Mouse (Mus musculus) liver, embryonic 11.5 days (tissue): ENCODE results near the gene Gm7137. TPM values are rescaled to one million over a fixed set of nuclear protein-coding genes. Genes with fewer than 3 reads are reported as not detected.
"Not testable (repeated sequence)": the region's sequence is repeated elsewhere in the genome, so short reads cannot be mapped to it uniquely, and the experiment has no call there.

Experiments used
- ATAC-seq: fragments of 200-750 bp; cut with Nextera tagmentation; replicated peaks from 2 replicates; pipeline ENCODE4 v1.8.0; 2017; ENCODE audit warnings: moderate number of reproducible peaks, mild to moderate bottlenecking, moderate TSS enrichment, moderate library complexity; ENCODE audit not compliant: low FRiP score
- DNase-seq: peaks from one replicate; pipeline ENCODE4 v3.0.0-alpha.2; 2017; ENCODE audit warnings: low spot score
- H3K27ac ChIP-seq: fragments of 300-500 bp; sonication (generic); 2 replicates; pipeline ENCODE4 v1.5.1; 2014; ENCODE audit warnings: mild to moderate bottlenecking, low read depth, low read length, control low read depth
- H3K27me3 ChIP-seq: fragments of 300-500 bp; sonication (generic); replicated peaks from 2 replicates; pipeline ENCODE4 v1.6.1; 2014; ENCODE audit warnings: low read length, mixed read lengths; ENCODE audit not compliant: control insufficient read depth, insufficient read depth
- H3K36me3 ChIP-seq: fragments of 300-500 bp; sonication (generic); 2 replicates; pipeline ENCODE4 v1.6.1; 2014; ENCODE audit warnings: mild to moderate bottlenecking, low read length, moderate library complexity, mixed read lengths; ENCODE audit not compliant: control insufficient read depth, insufficient read depth
- H3K4me1 ChIP-seq: fragments of 300-500 bp; sonication (generic); replicated peaks from 2 replicates; pipeline ENCODE4 v1.6.1; 2014; ENCODE audit warnings: low read length, mixed read lengths; ENCODE audit not compliant: control insufficient read depth, insufficient read depth
- H3K4me2 ChIP-seq: fragments of 300-500 bp; sonication (generic); 2 replicates; pipeline ENCODE4 v1.6.1; 2014; ENCODE audit warnings: mild to moderate bottlenecking, control low read depth, moderate library complexity
- H3K4me3 ChIP-seq: fragments of 300-500 bp; sonication (generic); 2 replicates; pipeline ENCODE4 v1.5.1; 2014; ENCODE audit warnings: low read depth, low read length, control low read depth
- H3K9ac ChIP-seq: fragments of 300-500 bp; sonication (generic); 2 replicates; pipeline ENCODE4 v1.6.1; 2014; ENCODE audit warnings: low read depth, low read length, control low read depth
- H3K9me3 ChIP-seq: fragments of 300-500 bp; sonication (generic); 2 replicates; pipeline ENCODE4 v1.6.1; 2016; ENCODE audit warnings: low read length, inconsistent platforms, mixed read lengths; ENCODE audit not compliant: control insufficient read depth
- WGBS: fragments of 180-500 bp; shearing (Covaris S2); extraction: QIAGEN DNeasy Blood & Tissue Kit; methylation state at CpG from one replicate; pipeline ENCODE4 v1.1.7; 2014; 5-methylcytosine and 5-hydroxymethylcytosine counted together
- polyA plus RNA-seq: library from polyadenylated mRNA; unstranded; fragments of >200 nt; fragmentation: Nextera tagmentation; extraction: Ambion mirVana; gene quantifications from 2 replicates; pipeline ENCODE4 v1.2.1, GENCODE M21; 2014

Gm7137 gene
- polyA plus RNA-seq = not detected in 2 replicates

- not testable (repeated sequence) for H3K9me3 ChIP-seq, H3K4me2 ChIP-seq, H3K36me3 ChIP-seq, ATAC-seq, H3K27me3 ChIP-seq, H3K9ac ChIP-seq, H3K4me1 ChIP-seq, H3K27ac ChIP-seq, DNase-seq, H3K4me3 ChIP-seq
- 40% methylated on average over 1 of the region's 1 CpGs for WGBS
Measured at GRCm38 (mm10) chr10:77787876-77788275, at the start of gene Gm7137. Gm7137 (minus strand) TSS chr10:77788200.

- no peaks in the 10 kb centered on the region for H3K36me3 ChIP-seq
- no peak within 1 kb of the TSS for H3K27ac ChIP-seq
- H3K4me3 ChIP-seq = no peak within 1 kb of the TSS
- DNase-seq = no peak
- ATAC-seq = no peak
- H3K27me3 ChIP-seq = no peaks in the 10 kb centered on the region
- WGBS = 65% methylated on average over 9 of the region's 9 CpGs
- no peaks in the 10 kb centered on the region for H3K9me3 ChIP-seq
- H3K4me2 ChIP-seq = no peak within 1 kb of the TSS
- no peak within 1 kb of the TSS for H3K9ac ChIP-seq
- H3K4me1 ChIP-seq = no peaks in the 10 kb centered on the region
Measured at GRCm38 (mm10) chr10:77835647-77836046, 47.6 kb upstream of the Gm7137 start, which contains the start of gene Krtap10-10. Krtap10-10 (plus strand) TSS chr10:77835947.

GRCm38 (mm10) chr10:77826951-77827350, 39.0 kb upstream of the Gm7137 start, which contains the start of gene Krtap10-4:
Krtap10-4 (minus strand) TSS chr10:77827095.
- no peak within 1 kb of the TSS for H3K4me3 ChIP-seq
- H3K4me1 ChIP-seq = no peaks in the 10 kb centered on the region
- no peaks in the 10 kb centered on the region for H3K36me3 ChIP-seq
- 63% methylated on average over 6 of the region's 6 CpGs for WGBS
- H3K9ac ChIP-seq = no peak within 1 kb of the TSS
- no peak for DNase-seq
- no peak within 1 kb of the TSS for H3K4me2 ChIP-seq
- no peak within 1 kb of the TSS for H3K27ac ChIP-seq
- H3K27me3 ChIP-seq = no peaks in the 10 kb centered on the region
- no peaks in the 10 kb centered on the region for H3K9me3 ChIP-seq
- no peak for ATAC-seq

GRCm38 (mm10) chr10:77819203-77819602, 31.2 kb upstream of the Gm7137 start:
- Histone ChIP-seq H3K4me2 (no peak overlapping the region), H3K27ac (no peak overlapping the region), H3K4me3 (no peak overlapping the region), H3K9me3 (no peaks in the 10 kb centered on the region), H3K4me1 (no peaks in the 10 kb centered on the region), H3K9ac (no peak overlapping the region), H3K36me3 (no peaks in the 10 kb centered on the region), H3K27me3 (no peaks in the 10 kb centered on the region)
- WGBS = 53% methylated on average over 4 of the region's 4 CpGs
- no peak for DNase-seq
- no peak for ATAC-seq

- Histone ChIP-seq H3K27me3 (no peaks in the 10 kb centered on the region), H3K36me3 (no peaks in the 10 kb centered on the region), H3K9me3 (no peaks in the 10 kb centered on the region), H3K9ac (no peak overlapping the region), H3K4me1 (no peaks in the 10 kb centered on the region), H3K4me2 (no peak overlapping the region), H3K4me3 (no peak overlapping the region), H3K27ac (no peak overlapping the region)
- no peak for DNase-seq
- ATAC-seq = no peak
- 83% methylated on average over 4 of the region's 4 CpGs for WGBS
Measured at GRCm38 (mm10) chr10:77818523-77818922, 30.5 kb upstream of the Gm7137 start.

- ATAC-seq (no peak), DNase-seq (no peak)
- Histone ChIP-seq H3K9me3 (no peaks in the 10 kb centered on the region), H3K27me3 (no peaks in the 10 kb centered on the region), H3K4me3 (no peak overlapping the region), H3K27ac (no peak overlapping the region), H3K4me1 (no peaks in the 10 kb centered on the region), H3K4me2 (no peak overlapping the region), H3K36me3 (no peaks in the 10 kb centered on the region), H3K9ac (no peak overlapping the region)
- 23% methylated on average over 5 of the region's 5 CpGs for WGBS
Measured at GRCm38 (mm10) chr10:77815514-77815913, 27.5 kb upstream of the Gm7137 start.

- no peaks in the 10 kb centered on the region for H3K4me1 ChIP-seq
- no peaks in the 10 kb centered on the region for H3K36me3 ChIP-seq
- H3K27me3 ChIP-seq = no peaks in the 10 kb centered on the region
- DNase-seq (no peak), ATAC-seq (no peak)
- H3K4me2 ChIP-seq = no peak within 1 kb of the TSS
- H3K9ac ChIP-seq = no peak within 1 kb of the TSS
- H3K9me3 ChIP-seq = no peaks in the 10 kb centered on the region
- no peak within 1 kb of the TSS for H3K27ac ChIP-seq
- WGBS = 38% methylated on average over 4 of the region's 4 CpGs
- no peak within 1 kb of the TSS for H3K4me3 ChIP-seq
Measured at GRCm38 (mm10) chr10:77814382-77814781, 26.4 kb upstream of the Gm7137 start, which contains the start of gene Gm2696. Gm2696 (plus strand) TSS chr10:77814682.

- no peak within 1 kb of the TSS for H3K4me2 ChIP-seq
- no peaks in the 10 kb centered on the region for H3K9me3 ChIP-seq
- no peak within 1 kb of the TSS for H3K9ac ChIP-seq
- ATAC-seq (no peak), DNase-seq (no peak)
- no peak within 1 kb of the TSS for H3K27ac ChIP-seq
- no peaks in the 10 kb centered on the region for H3K36me3 ChIP-seq
- no peaks in the 10 kb centered on the region for H3K27me3 ChIP-seq
- no peaks in the 10 kb centered on the region for H3K4me1 ChIP-seq
- H3K4me3 ChIP-seq = no peak within 1 kb of the TSS
- WGBS = 70% methylated on average over 5 of the region's 5 CpGs
Measured at GRCm38 (mm10) chr10:77811743-77812142, 23.7 kb upstream of the Gm7137 start, which contains the start of gene Gm9507. Gm9507 (minus strand) TSS chr10:77811843.

GRCm38 (mm10) chr10:77804095-77804494, 16.1 kb upstream of the Gm7137 start:
- DNase-seq (no peak), ATAC-seq (no peak)
- Histone ChIP-seq H3K4me1 (no peaks in the 10 kb centered on the region), H3K9ac (no peak overlapping the region), H3K4me3 (no peak overlapping the region), H3K27ac (no peak overlapping the region), H3K36me3 (no peaks in the 10 kb centered on the region), H3K27me3 (no peaks in the 10 kb centered on the region), H3K4me2 (no peak overlapping the region), H3K9me3 (no peaks in the 10 kb centered on the region)
- 55% methylated on average over 3 of the region's 3 CpGs for WGBS
